Mouse (Mus musculus): ENCODE results near the gene Snx1.

- TF ChIP-seq CTCF (IDR thresholded peaks at IDR 0.05; ENCODE audit: insufficient read depth, low read length) = no peak
- no peak for TF ChIP-seq POLR2A (IDR thresholded peaks at IDR 0.05; ENCODE audit: borderline replicate concordance, extremely low read depth, low read depth, low read length)
Observed at GRCm38 (mm10) chr9:66060308-66060647, 66.1 kb downstream of the Snx1 start.

All from lung, adult 2 months (tissue).